Mouse (Mus musculus) intestine, embryonic 16.5 days (tissue): Measurements from ENCODE around the gene Bag6. TPM values are rescaled to one million over a fixed set of nuclear protein-coding genes. Genes with fewer than 3 reads are reported as not detected.

Experiments
- ATAC-seq: fragments of 200-750 bp; cut with Nextera tagmentation; 2 replicates; pipeline ENCODE4 v1.8.0; 2017; ENCODE audit warnings: moderate TSS enrichment, moderate library complexity
- H3K27ac ChIP-seq: fragments of 300-500 bp; sonication (generic); 2 replicates; pipeline ENCODE4 v1.5.1; 2014; ENCODE audit warnings: mild to moderate bottlenecking, low read length
- H3K27me3 ChIP-seq: fragments of 300-500 bp; sonication (generic); replicated peaks from 2 replicates; pipeline ENCODE4 v1.6.1; 2014; ENCODE audit warnings: low read length, control low read depth, mixed read lengths; ENCODE audit not compliant: control insufficient read depth, insufficient read depth
- H3K36me3 ChIP-seq: fragments of 300-500 bp; sonication (generic); 2 replicates; pipeline ENCODE4 v1.6.1; 2014; ENCODE audit warnings: low read length, control low read depth; ENCODE audit not compliant: control insufficient read depth, insufficient read depth
- H3K4me1 ChIP-seq: fragments of 300-500 bp; sonication (generic); 2 replicates; pipeline ENCODE4 v1.6.1; 2014; ENCODE audit warnings: low read length, control low read depth, mixed read lengths; ENCODE audit not compliant: control insufficient read depth, insufficient read depth
- H3K4me2 ChIP-seq: fragments of 300-500 bp; sonication (generic); 2 replicates; pipeline ENCODE4 v1.6.1; 2014; ENCODE audit warnings: low read depth, low read length, control low read depth
- H3K4me3 ChIP-seq: fragments of 300-500 bp; sonication (generic); 2 replicates; pipeline ENCODE4 v1.5.1; 2014; ENCODE audit warnings: mild to moderate bottlenecking, low read length
- H3K9ac ChIP-seq: fragments of 300-500 bp; sonication (generic); 2 replicates; pipeline ENCODE4 v1.6.1; 2014; ENCODE audit warnings: low read depth, low read length
- H3K9me3 ChIP-seq: fragments of 300-500 bp; sonication (generic); 2 replicates; pipeline ENCODE4 v1.6.1; 2016; ENCODE audit warnings: low read length, control low read depth; ENCODE audit not compliant: control insufficient read depth
- WGBS: fragments of 180-500 bp; shearing (Covaris S2); extraction: QIAGEN DNeasy Blood & Tissue Kit; methylation state at CpG from one replicate; pipeline ENCODE4 v1.1.7; 2014; 5-methylcytosine and 5-hydroxymethylcytosine counted together
- polyA plus RNA-seq: library from polyadenylated mRNA; unstranded; fragments of >200 nt; fragmentation: Nextera tagmentation; extraction: Ambion mirVana; gene quantifications from 2 replicates; pipeline ENCODE4 v1.2.1, GENCODE M21; 2015

Gene Bag6
- polyA plus RNA-seq, 1 experiment from 2014 or later: 37.5 TPM

DNA sequence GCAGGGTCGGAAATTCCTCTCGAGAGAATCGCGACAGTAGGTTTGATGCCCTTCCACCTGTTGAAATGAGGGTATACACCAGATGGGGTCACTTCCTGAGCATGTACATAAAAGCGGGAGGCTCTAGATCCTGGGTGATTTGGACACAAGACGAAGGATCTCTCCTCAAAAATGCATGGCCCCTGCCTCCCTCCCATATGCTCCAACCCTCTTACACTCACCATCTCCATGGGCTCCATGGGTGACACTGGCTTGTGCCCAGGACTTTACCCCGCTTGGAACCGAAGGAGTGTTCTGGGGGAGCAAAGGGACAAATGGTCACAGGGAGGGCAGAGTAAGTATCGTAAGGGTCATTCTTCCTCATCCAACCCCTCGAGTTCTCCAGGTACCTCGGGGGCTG, 26.4 kb downstream of the Bag6 start:
- H3K4me3 ChIP-seq: no peak overlapping the region
- no peaks in the 10 kb centered on the region for H3K27me3 ChIP-seq
- H3K9me3 ChIP-seq: no peaks in the 10 kb centered on the region
- peaks cover 19% of the 10 kb centered on the region for H3K4me1 ChIP-seq
- no peak overlapping the region for H3K27ac ChIP-seq
- H3K9ac ChIP-seq: no peak overlapping the region
- ATAC-seq: no peak
- WGBS: 87% methylated on average over 11 of the region's 11 CpGs
- no peak overlapping the region for H3K4me2 ChIP-seq
- H3K36me3 ChIP-seq: peaks cover 49% of the 10 kb centered on the region

GRCm38 (mm10) chr17:35162121-35162520, 27.1 kb downstream of the Bag6 start:
- H3K36me3 ChIP-seq: peaks cover 42% of the 10 kb centered on the region
- ATAC-seq: no peak
- H3K27me3 ChIP-seq: no peaks in the 10 kb centered on the region
- WGBS: 67% methylated on average over 14 of the region's 14 CpGs
- no peak overlapping the region for H3K27ac ChIP-seq
- H3K4me2 ChIP-seq: peak overlapping the region; percentile 77
- no peak overlapping the region for H3K4me3 ChIP-seq
- peaks cover 20% of the 10 kb centered on the region for H3K4me1 ChIP-seq
- H3K9me3 ChIP-seq: no peaks in the 10 kb centered on the region
- 0 out of 2 replicates have a peak overlapping the region, but pooled peaks have one; percentile 9 for H3K9ac ChIP-seq

- Histone ChIP-seq H3K9ac (peak overlapping the region; percentile 100), H3K4me2 (peak overlapping the region; percentile 77), H3K9me3 (no peaks in the 10 kb centered on the region), H3K4me1 (peaks cover 20% of the 10 kb centered on the region), H3K4me3 (peak overlapping the region; percentile 99), H3K27ac (no peak overlapping the region), H3K36me3 (peaks cover 36% of the 10 kb centered on the region), H3K27me3 (no peaks in the 10 kb centered on the region)
- 34% methylated on average over 12 of the region's 12 CpGs for WGBS
- no peak for ATAC-seq
These were observed 27.8 kb downstream of the Bag6 start for GRCm38 (mm10) chr17:35162730-35163129.

GRCm38 (mm10) chr17:35163326-35164081, 28.5 kb downstream of the Bag6 start:
- no peak for ATAC-seq
- peaks cover 20% of the 10 kb centered on the region for H3K4me1 ChIP-seq
- H3K9me3 ChIP-seq: no peaks in the 10 kb centered on the region
- H3K4me3 ChIP-seq: peak overlapping the region; percentile 99
- peak overlapping the region; percentile 93 for H3K27ac ChIP-seq
- H3K27me3 ChIP-seq: no peaks in the 10 kb centered on the region
- WGBS: 7% methylated on average over 8 of the region's 8 CpGs
- peaks cover 29% of the 10 kb centered on the region for H3K36me3 ChIP-seq
- peak overlapping the region; percentile 77 for H3K4me2 ChIP-seq
- H3K9ac ChIP-seq: peak overlapping the region; percentile 100

DNA sequence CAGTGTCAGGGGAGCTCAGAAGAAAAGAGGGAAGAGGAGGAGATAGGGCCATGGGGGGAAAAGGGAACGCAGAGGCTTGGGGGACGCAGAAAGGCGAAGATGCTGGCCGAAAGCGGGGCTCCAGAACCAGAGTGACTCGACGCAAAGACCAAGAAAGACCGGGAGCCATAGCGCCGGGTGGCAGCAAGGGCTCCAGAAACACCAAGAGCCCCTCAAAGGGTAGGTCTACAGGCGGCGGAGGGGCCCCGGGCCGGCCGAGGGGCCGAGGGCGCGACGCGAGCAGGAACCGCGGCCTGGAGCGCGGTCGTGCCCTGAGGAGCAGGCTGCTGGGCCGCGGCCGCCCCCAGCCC, 29.2 kb downstream of the Bag6 start:
- peak overlapping the region; percentile 99 for H3K4me3 ChIP-seq
- no peaks in the 10 kb centered on the region for H3K27me3 ChIP-seq
- peak overlapping the region; percentile 100 for H3K9ac ChIP-seq
- peaks cover 20% of the 10 kb centered on the region for H3K4me1 ChIP-seq
- H3K27ac ChIP-seq: peak overlapping the region; percentile 93
- H3K4me2 ChIP-seq: peak overlapping the region; percentile 77
- no peak for ATAC-seq
- WGBS: 0% methylated on average over 25 of the region's 28 CpGs
- no peaks in the 10 kb centered on the region for H3K9me3 ChIP-seq
- peaks cover 23% of the 10 kb centered on the region for H3K36me3 ChIP-seq

- peaks cover 20% of the 10 kb centered on the region for H3K4me1 ChIP-seq
- peaks cover 17% of the 10 kb centered on the region for H3K36me3 ChIP-seq
- H3K27ac ChIP-seq: peak within 1 kb of the TSS; percentile 99
- ATAC-seq: peak; percentile 98
- peak within 1 kb of the TSS; percentile 99 for H3K4me3 ChIP-seq
- no peaks in the 10 kb centered on the region for H3K9me3 ChIP-seq
- under 1% methylated on average over 74 of the region's 89 CpGs for WGBS
- peak within 1 kb of the TSS; percentile 77 for H3K4me2 ChIP-seq
- no peaks in the 10 kb centered on the region for H3K27me3 ChIP-seq
- peak within 1 kb of the TSS; percentile 100 for H3K9ac ChIP-seq
These were observed 29.8 kb downstream of the Bag6 start, which contains the start of gene Prrc2a for GRCm38 (mm10) chr17:35164568-35165450. Gene Prrc2a (minus strand): TSS chr17:35164897.

- Histone ChIP-seq H3K9ac (peak overlapping the region; percentile 68), H3K9me3 (no peaks in the 10 kb centered on the region), H3K4me2 (peak overlapping the region; percentile 51), H3K4me3 (peak overlapping the region; percentile 56), H3K27me3 (no peaks in the 10 kb centered on the region), H3K36me3 (peaks cover 12% of the 10 kb centered on the region), H3K27ac (peak overlapping the region; percentile 99), H3K4me1 (peaks cover 20% of the 10 kb centered on the region)
- peak; percentile 87 for ATAC-seq
- 20% methylated on average over 12 of the region's 12 CpGs for WGBS
These were observed 30.6 kb downstream of the Bag6 start for GRCm38 (mm10) chr17:35165451-35166155.

DNA sequence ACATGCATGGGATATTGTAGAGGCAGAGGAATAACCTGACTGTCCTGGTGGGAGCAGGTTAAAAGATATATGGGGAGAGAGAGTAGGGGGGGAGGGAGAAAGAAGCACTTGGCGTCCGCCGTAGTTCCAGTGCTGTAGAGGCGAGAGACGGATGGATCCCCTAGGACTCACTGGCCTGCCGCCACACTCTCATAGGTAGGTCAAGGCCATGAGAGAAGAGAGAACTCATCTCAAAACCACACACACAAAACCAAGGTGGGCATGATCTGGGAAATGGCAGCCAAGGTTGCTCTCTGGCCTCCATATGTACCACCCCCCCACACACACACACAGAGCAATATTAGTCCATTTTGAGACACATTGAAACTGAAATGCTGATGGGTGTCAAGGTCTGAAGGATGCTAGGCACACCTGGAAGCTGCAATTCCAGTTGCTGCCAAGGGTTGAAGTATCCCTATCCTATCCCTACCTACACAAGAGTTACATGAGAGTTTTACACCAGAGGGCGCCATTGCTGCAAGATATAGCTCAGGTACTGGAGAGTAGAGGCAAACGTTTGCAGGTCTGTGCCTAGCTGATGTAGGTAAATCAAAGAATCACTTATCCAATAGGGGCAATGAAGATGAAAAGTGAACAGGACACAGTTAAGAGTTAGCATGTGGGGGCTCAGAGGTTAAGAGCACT, 31.5 kb downstream of the Bag6 start:
- ATAC-seq: no peak

More for the DNA sequence above, 31.5 kb downstream of the Bag6 start:
- 67% methylated on average over 8 of the region's 8 CpGs for WGBS
- Histone ChIP-seq H3K4me3 (peak overlapping the region; percentile 56; the same call in 1 of the 2 replicates), H3K27me3 (no peaks in the 10 kb centered on the region), H3K4me1 (peaks cover 20% of the 10 kb centered on the region), H3K36me3 (0 out of 2 replicates have a peak, but pooled peaks cover 3% of the 10 kb centered on the region), H3K27ac (no peak overlapping the region), H3K4me2 (peak overlapping the region; percentile 51; the same call in 1 of the 2 replicates), H3K9ac (0 out of 2 replicates have a peak overlapping the region, but pooled peaks have one; percentile 46), H3K9me3 (no peaks in the 10 kb centered on the region)
